ENCODE assay signal across 16 mouse cellular contexts in the genomic region with DNA sequence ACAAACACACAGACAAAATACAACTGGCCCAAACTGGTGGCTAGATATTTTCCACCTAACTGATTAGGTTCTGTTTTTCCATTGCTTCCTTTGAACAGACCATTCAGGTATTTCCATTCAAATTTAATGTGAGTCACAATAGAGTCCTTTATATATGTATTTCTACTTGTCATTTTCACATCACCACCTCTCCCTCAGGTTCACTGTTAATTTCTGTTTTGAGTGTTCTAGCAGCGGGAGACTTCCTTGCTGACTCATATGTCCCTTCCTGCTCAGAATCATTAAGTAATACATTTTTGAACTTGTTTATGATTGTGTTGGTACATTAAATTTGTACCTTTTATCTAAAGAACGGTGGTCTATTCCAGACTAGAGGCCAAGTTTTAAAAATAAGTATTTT.
"Had no signal": no experiment of that assay in that cellular context is flagged by ENCODE, and none has a peak within 500 bp of the region (broad histone marks: within the 10 kb centered on the region; RNA-seq: fewer than 3 reads in every experiment).

No protein-coding gene starts in this region.

- H3K9me3 ChIP-seq: midbrain, embryonic 10.5 days; midbrain, embryonic 12.5 days; neural tube, embryonic 12.5 days had no signal

- H3K9ac ChIP-seq: lung, embryonic 14.5 days; midbrain, embryonic 12.5 days; neural tube, embryonic 12.5 days had no signal

- H3K27me3 ChIP-seq: midbrain, embryonic 12.5 days; neural tube, embryonic 12.5 days had no signal

- H3K27ac ChIP-seq: midbrain, embryonic 10.5 days; midbrain, embryonic 12.5 days; neural tube, embryonic 12.5 days had no signal

- H3K4me3 ChIP-seq: midbrain, embryonic 10.5 days; midbrain, embryonic 12.5 days; neural tube, embryonic 12.5 days had no signal

- H3K4me2 ChIP-seq: lung, embryonic 14.5 days; midbrain, embryonic 12.5 days; neural tube, embryonic 12.5 days had no signal

- H3K4me1 ChIP-seq: midbrain, embryonic 10.5 days; midbrain, embryonic 12.5 days; neural tube, embryonic 12.5 days had no signal

- H3K36me3 ChIP-seq: midbrain, embryonic 10.5 days; midbrain, embryonic 12.5 days; neural tube, embryonic 12.5 days had no signal

- DNase-seq: lung, adult 18-20 months; lung, embryonic 14.5 days; lung, postnatal 10 days; lung, postnatal 4 days; midbrain, embryonic 14.5 days; retina, postnatal 1 day; right cerebral cortex, adult 18-20 months; right cerebral cortex, postnatal 25 days; right cerebral cortex, postnatal 4 days; spleen, adult 18-20 months; thymus, adult 18-20 months; thymus, postnatal 14 days; thymus, postnatal 36 days had no signal
